Mouse (Mus musculus): ENCODE measurements around the gene Clic1.

DNA sequence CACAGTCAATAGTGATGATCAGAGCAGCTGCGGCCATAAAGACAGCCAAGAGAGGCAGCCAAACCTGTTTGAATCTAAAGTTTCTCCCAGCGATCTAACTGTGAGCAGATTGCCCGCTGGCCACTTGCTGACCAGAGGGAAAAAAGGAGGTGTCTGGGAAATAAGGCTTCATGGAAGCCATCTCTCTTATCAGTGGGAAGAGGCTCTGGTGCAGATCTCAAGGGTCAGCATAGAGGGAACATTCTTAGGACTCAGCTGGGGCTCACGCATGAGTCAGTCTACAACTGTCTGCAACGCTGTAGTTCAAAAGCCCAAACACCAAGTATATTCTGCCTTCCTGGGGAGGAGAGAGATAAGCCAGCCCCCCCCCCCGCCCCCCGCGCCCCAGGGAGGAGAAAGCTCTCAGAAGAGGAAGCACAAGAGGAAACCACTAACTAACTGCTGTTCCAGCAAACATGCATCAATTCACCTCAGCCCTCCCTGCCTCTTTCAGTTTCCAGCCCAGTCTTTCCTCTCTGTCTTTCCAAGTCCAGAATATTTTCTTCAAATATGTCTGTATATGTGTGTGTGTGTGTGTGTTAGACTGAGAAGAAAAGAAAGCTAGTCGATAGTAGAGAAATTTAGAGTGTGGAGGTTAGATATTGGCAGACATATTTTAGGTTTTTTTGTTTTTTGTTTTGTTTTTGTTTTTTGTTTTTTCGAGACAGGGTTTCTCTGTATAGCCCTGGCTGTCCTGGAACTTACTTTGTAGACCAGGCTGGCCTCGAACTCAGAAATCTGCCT is 1.4 kb upstream of the Clic1 start:
- TF ChIP-seq CTCF (IDR thresholded peaks at IDR 0.05; ENCODE audit: borderline replicate concordance, control insufficient read depth, extremely low read depth, insufficient read depth, low read length, poor library complexity) (no peak), POLR2A (IDR thresholded peaks at IDR 0.05; ENCODE audit: control insufficient read depth, extremely low read depth, insufficient read depth, low read length, poor library complexity) (no peak)
